Comparison of ENCODE assay signal across 8 mouse cellular contexts in the genomic region with DNA sequence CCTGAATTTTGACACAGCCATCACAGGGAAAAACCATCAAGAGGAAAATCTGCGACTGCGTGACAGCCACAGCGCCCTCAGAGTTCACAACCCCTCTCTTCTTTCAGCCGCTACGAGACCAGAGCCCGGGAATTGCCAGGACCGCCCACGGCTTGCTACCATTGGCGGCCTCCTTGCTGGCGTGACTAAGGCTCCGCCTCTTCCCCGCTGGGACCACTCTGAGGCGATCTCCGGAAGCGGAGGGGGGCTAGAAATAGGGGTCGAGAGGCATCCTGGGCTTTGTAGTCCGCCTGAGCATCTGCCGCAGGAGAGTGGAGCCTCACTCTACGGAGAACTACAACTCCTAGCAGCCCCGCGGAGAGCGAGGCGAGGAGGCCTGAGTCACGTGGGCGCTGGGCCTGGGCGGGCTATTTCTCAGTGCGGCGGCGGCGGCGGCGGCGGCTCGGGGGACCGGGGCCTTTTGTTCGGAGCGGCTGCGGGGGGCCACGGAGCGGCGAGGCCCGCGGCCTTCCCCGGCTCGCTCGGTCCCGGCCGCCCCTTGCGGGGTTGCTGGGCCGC. TPM values are rescaled to one million over a fixed set of nuclear protein-coding genes. Genes with fewer than 3 reads are reported as not detected.
DNase-seq lines count a peak whose midpoint lies in the region; ATAC-seq lines count a peak whose summit lies in the region.

Gene Pank3 (plus strand): TSS at position 297 of the 558 bp plus-strand sequence.

- ATAC-seq in inflammation-experienced regulatory T-cells, adult 6 months, result peak; percentile 98
- peak; percentile 99 for ATAC-seq in megakaryocyte-erythroid progenitor cell, adult 5-6 weeks (replicated peaks; ENCODE audit: low FRiP score, low TSS enrichment, poor library complexity, severe bottlenecking)

- DNase-seq in adrenal gland, adult (ENCODE audit: inconsistent age in 2 of 2, low spot score in 1 of 2), result peak; percentile 98 to 99
- DNase-seq in embryo, embryonic 10.5 days (ENCODE audit: low spot score), result peak; percentile 99
- DNase-seq in gastrocnemius, postnatal 14 days, result peak; percentile 98
- DNase-seq in left cerebral cortex, postnatal 10 days (ENCODE audit: extremely low spot score in 1 of 2, low spot score in 2 of 2), result peak; percentile 98 to 99
- peak; percentile 97 for DNase-seq in right cerebral cortex, postnatal 25 days
- peak; percentile 95 to 97 for DNase-seq in urinary bladder, postnatal 4 days (ENCODE audit: low spot score in 2 of 2)

- intact Hi-C loops in gastrocnemius, postnatal 14 days (cut with DNase I; ENCODE audit: low total_unique reads), result no loop called here
- intact Hi-C loops in left cerebral cortex, postnatal 10 days (cut with DNase I), result no loop called here

RNA-seq across cellular contexts. Expression of gene Pank3, which starts in this region (rescaled TPM):
- total RNA-seq in gastrocnemius, postnatal 14 days (2021), result 10 to 100 TPM; 17.0 to 18.3 TPM
- polyA plus RNA-seq in inflammation-experienced regulatory T-cells, adult 6 months (2017; shearing (Covaris generic)), result 1 to 10 TPM; 7.0 to 7.9 (median 7.5) TPM
- total RNA-seq in left cerebral cortex, postnatal 10 days (2021), result 10 to 100 TPM; 56.5 to 57.0 TPM
- total RNA-seq in megakaryocyte-erythroid progenitor cell, adult 5-6 weeks (2014; fragmentation: Nextera tagmentation), result 14.3 and 15.7 TPM in 2 replicates
- total RNA-seq in megakaryocyte-erythroid progenitor cell, adult 5-6 weeks (2017), result 26.4 and 40.9 TPM in 2 replicates

Comparison
In these comparisons a context has a peak if more than half of its experiments do, and no peak if none do; other contexts are left out.
1. Peak in every context shown above with its lines: DNase-seq and ATAC-seq.